Mouse (Mus musculus) heart, embryonic 14.5 days (tissue): Measurements from ENCODE around the gene Ets2. TPM values are rescaled to one million over a fixed set of nuclear protein-coding genes. Genes with fewer than 3 reads are reported as not detected.
"Not testable (repeated sequence)": the region's sequence is repeated elsewhere in the genome, so short reads cannot be mapped to it uniquely, and the experiment has no call there.

Experiments
- ATAC-seq: fragments of 200-750 bp; cut with Nextera tagmentation; 2 replicates; pipeline ENCODE4 v1.8.0; 2017; ENCODE audit warnings: low read depth, moderate TSS enrichment; ENCODE audit not compliant: insufficient number of reproducible peaks, insufficient read depth, low FRiP score
- H3K27ac ChIP-seq, 2 experiments: fragments of 200-500 bp in 1 of 2; fragments of 300-500 bp in 1 of 2; sonication (generic) in 1 of 2; replicated peaks in 1 of 2; 2 replicates each; pipeline ENCODE4 v1.5.1; 2012 to 2014; ENCODE audit warnings: low read depth in 2 of 2, low read length in 2 of 2, control low read depth in 1 of 2, mild to moderate bottlenecking in 1 of 2, mixed read lengths in 1 of 2; ENCODE audit not compliant: control insufficient read depth in 1 of 2, insufficient read depth in 1 of 2
- H3K27me3 ChIP-seq: fragments of 300-500 bp; sonication (generic); 2 replicates; pipeline ENCODE4 v1.6.1; 2014; ENCODE audit warnings: mild to moderate bottlenecking, low read length, control low read depth; ENCODE audit not compliant: control insufficient read depth, insufficient read depth
- H3K36me3 ChIP-seq: fragments of 300-500 bp; sonication (generic); 2 replicates; pipeline ENCODE4 v1.6.1; 2014; ENCODE audit warnings: mild to moderate bottlenecking, control low read depth, low read length, mixed read lengths; ENCODE audit not compliant: control insufficient read depth, insufficient read depth
- H3K4me1 ChIP-seq, 2 experiments: fragments of 200-500 bp in 1 of 2; fragments of 300-500 bp in 1 of 2; sonication (generic) in 1 of 2; 2 replicates each; pipeline ENCODE4 v1.6.1; 2012 to 2014; ENCODE audit warnings: low read length in 2 of 2, control low read depth in 1 of 2, mixed read lengths in 1 of 2; ENCODE audit not compliant: control insufficient read depth in 2 of 2, insufficient read depth in 2 of 2
- H3K4me2 ChIP-seq: fragments of 300-500 bp; sonication (generic); 2 replicates; pipeline ENCODE4 v1.6.1; 2014; ENCODE audit warnings: mild to moderate bottlenecking, low read length
- H3K4me3 ChIP-seq, 2 experiments: fragments of 200-500 bp in 1 of 2; fragments of 300-500 bp in 1 of 2; sonication (generic) in 1 of 2; 2 replicates each; pipeline ENCODE4 v1.5.1; 2012 to 2014; ENCODE audit warnings: low read length in 2 of 2, mild to moderate bottlenecking in 2 of 2, control low read depth in 1 of 2, low read depth in 1 of 2, moderate library complexity in 1 of 2; ENCODE audit not compliant: control insufficient read depth in 1 of 2, insufficient read depth in 1 of 2
- H3K9ac ChIP-seq: fragments of 300-500 bp; sonication (generic); 2 replicates; pipeline ENCODE4 v1.6.1; 2014; ENCODE audit warnings: mild to moderate bottlenecking, low read length
- H3K9me3 ChIP-seq: fragments of 300-500 bp; sonication (generic); 2 replicates; pipeline ENCODE4 v1.6.1; 2016; ENCODE audit warnings: low read length, control low read depth; ENCODE audit not compliant: control insufficient read depth
- WGBS: fragments of 180-500 bp; shearing (Covaris S2); extraction: QIAGEN DNeasy Blood & Tissue Kit; methylation state at CpG from one replicate; pipeline ENCODE4 v1.1.7; 2014; 5-methylcytosine and 5-hydroxymethylcytosine counted together
- polyA plus RNA-seq: library from polyadenylated mRNA; unstranded; fragments of >200 nt; fragmentation: Nextera tagmentation; extraction: Ambion mirVana; gene quantifications from 2 replicates; pipeline ENCODE4 v1.2.1, GENCODE M21; 2014

Gene Ets2
- polyA plus RNA-seq, 1 experiment from 2014 or later, result 46.1 TPM

- no peak for ATAC-seq
- peaks cover 7 to 22% of the 10 kb centered on the region in 2 experiments for H3K4me1 ChIP-seq
- WGBS, result 96% methylated on average over 6 of the region's 6 CpGs
Observed at GRCm38 (mm10) chr16:95710129-95710528, 8.3 kb downstream of the Ets2 start.

GRCm38 (mm10) chr16:95712121-95712520 lies 10.2 kb downstream of the Ets2 start:
- WGBS, result 84% methylated on average over 10 of the region's 10 CpGs
- H3K27me3 ChIP-seq, result no peaks in the 10 kb centered on the region
- no peak for ATAC-seq

More at GRCm38 (mm10) chr16:95710129-95710528, 8.3 kb downstream of the Ets2 start:
- no peak overlapping the region for H3K4me3 ChIP-seq
- H3K27me3 ChIP-seq, result no peaks in the 10 kb centered on the region
- no peaks in the 10 kb centered on the region for H3K9me3 ChIP-seq
- no peak overlapping the region for H3K4me2 ChIP-seq
- H3K9ac ChIP-seq, result no peak overlapping the region
- H3K27ac ChIP-seq, result no peak overlapping the region
- peaks cover 79% of the 10 kb centered on the region for H3K36me3 ChIP-seq

DNA sequence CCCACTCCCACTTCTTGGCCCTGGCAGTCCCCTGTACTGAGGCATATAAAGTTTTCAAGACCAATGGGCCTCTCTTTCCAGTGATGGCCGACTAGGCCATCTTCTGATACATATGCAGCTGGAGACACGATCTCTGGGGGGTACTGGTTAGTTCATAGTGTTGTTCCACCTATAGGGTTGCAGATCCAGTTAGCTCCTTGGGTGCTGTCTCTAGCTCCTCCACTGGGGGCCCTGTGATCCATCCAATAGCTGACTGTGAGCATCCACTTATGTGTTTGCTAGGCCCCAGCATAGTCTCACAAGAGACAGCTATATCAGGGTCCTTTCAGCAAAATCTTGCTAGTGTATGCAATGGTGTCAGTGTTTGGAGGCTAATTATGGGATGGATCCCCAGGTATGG lies 11.2 kb downstream of the Ets2 start:
- not testable (repeated sequence) for H3K4me2 ChIP-seq, H3K4me3 ChIP-seq, H3K9me3 ChIP-seq, H3K27ac ChIP-seq, H3K27me3 ChIP-seq, H3K9ac ChIP-seq, ATAC-seq
- WGBS, result 88% methylated on average over 2 of the region's 2 CpGs
- Histone ChIP-seq H3K4me1 (peaks cover 0 to 12% of the 10 kb centered on the region in 2 experiments; a peak in 1 of 4 replicates), H3K36me3 (peaks cover 93% of the 10 kb centered on the region)

More at GRCm38 (mm10) chr16:95712121-95712520, 10.2 kb downstream of the Ets2 start:
- peaks cover 0 to 16% of the 10 kb centered on the region in 2 experiments; a peak in 2 of 4 replicates for H3K4me1 ChIP-seq
- no peaks in the 10 kb centered on the region for H3K9me3 ChIP-seq
- peaks cover 90% of the 10 kb centered on the region for H3K36me3 ChIP-seq
- H3K4me3 ChIP-seq, result no peak overlapping the region
- H3K4me2 ChIP-seq, result no peak overlapping the region
- no peak overlapping the region for H3K27ac ChIP-seq
- H3K9ac ChIP-seq, result no peak overlapping the region

GRCm38 (mm10) chr16:95715026-95715425 lies 13.2 kb downstream of the Ets2 start:
- Histone ChIP-seq H3K4me1 (0 out of 4 replicates have a peak, but pooled peaks cover 0 to 5% of the 10 kb centered on the region in 2 experiments), H3K9ac (no peak overlapping the region), H3K4me3 (no peak overlapping the region), H3K27me3 (no peaks in the 10 kb centered on the region), H3K9me3 (no peaks in the 10 kb centered on the region), H3K36me3 (peaks cover 95% of the 10 kb centered on the region), H3K4me2 (no peak overlapping the region), H3K27ac (no peak overlapping the region)
- no peak for ATAC-seq
- WGBS, result 85% methylated on average over 11 of the region's 11 CpGs

DNA sequence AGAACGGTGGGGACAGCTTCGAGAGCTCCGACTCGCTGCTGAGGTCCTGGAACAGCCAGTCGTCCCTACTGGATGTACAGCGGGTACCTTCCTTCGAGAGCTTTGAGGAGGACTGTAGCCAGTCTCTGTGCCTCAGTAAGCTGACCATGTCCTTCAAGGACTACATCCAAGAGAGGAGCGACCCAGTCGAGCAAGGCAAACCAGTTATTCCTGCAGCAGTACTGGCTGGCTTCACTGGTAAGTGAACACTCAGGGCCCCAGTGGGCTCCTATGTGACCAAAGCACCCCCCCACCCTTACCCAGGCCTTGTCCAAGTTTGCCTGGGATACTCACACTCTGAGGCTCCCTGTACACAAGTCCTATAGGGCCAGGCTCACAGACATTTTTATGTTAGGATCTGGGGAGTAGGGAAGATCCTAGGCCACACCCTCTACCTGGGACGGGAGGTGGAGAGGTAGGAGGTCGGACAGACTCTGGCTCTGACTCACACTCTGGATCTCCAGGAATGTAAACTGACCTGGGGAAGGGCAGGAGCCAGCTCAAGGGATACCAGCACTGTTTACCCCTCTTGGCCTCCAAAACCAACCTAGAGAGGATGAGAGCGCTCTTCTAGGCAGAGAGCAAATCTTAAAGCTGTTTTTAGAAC lies 14.3 kb downstream of the Ets2 start:
- H3K4me1 ChIP-seq, result 0 out of 4 replicates have a peak, but pooled peaks cover 0 to 3% of the 10 kb centered on the region in 2 experiments
- H3K27ac ChIP-seq, result no peak overlapping the region
- H3K36me3 ChIP-seq, result peaks cover 95% of the 10 kb centered on the region
- H3K4me3 ChIP-seq, result no peak overlapping the region
- no peak; the same call in 1 of the 2 replicates for ATAC-seq
- no peak overlapping the region for H3K4me2 ChIP-seq
- H3K27me3 ChIP-seq, result no peaks in the 10 kb centered on the region
- no peak overlapping the region for H3K9ac ChIP-seq
- peaks cover under 1% of the 10 kb centered on the region; the same call in 1 of the 2 replicates for H3K9me3 ChIP-seq
- WGBS, result 86% methylated on average over 12 of the region's 12 CpGs

- Histone ChIP-seq H3K27me3 (no peaks in the 10 kb centered on the region), H3K27ac (no peak overlapping the region), H3K4me2 (no peak overlapping the region), H3K4me1 (no peaks in the 10 kb centered on the region), H3K36me3 (peaks cover 89% of the 10 kb centered on the region), H3K4me3 (no peak overlapping the region), H3K9ac (no peak overlapping the region), H3K9me3 (peaks cover 15% of the 10 kb centered on the region)
- 89% methylated on average over 6 of the region's 6 CpGs for WGBS
- ATAC-seq, result no peak
Observed at GRCm38 (mm10) chr16:95717631-95718030, 15.8 kb downstream of the Ets2 start.

DNA sequence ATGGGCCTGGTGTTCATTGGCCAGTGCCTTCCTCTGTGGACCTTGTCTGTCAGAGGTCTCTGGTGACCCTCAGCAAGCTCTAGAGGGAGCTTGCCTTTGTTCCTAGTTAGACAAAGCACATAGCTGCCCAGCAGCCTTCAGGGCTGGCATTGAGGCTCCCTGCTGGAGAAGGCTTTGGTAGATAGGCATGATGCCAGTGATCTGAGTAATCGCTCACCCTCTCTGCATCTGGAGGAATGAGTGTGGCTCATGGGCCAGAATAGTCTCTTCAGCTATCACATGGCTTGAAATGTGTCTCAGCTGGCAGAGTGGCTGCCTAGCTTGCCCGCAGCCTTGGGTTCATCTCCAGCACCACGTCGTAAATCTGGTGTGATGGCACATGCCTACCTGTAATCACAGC lies 16.2 kb downstream of the Ets2 start:
- 90% methylated on average over 4 of the region's 4 CpGs for WGBS
- H3K9me3 ChIP-seq, result peaks cover 16% of the 10 kb centered on the region
- no peaks in the 10 kb centered on the region for H3K27me3 ChIP-seq
- H3K4me3 ChIP-seq, result no peak overlapping the region
- H3K4me1 ChIP-seq, result no peaks in the 10 kb centered on the region
- no peak for ATAC-seq
- peaks cover 86% of the 10 kb centered on the region for H3K36me3 ChIP-seq
- no peak overlapping the region for H3K9ac ChIP-seq
- H3K27ac ChIP-seq, result no peak overlapping the region
- no peak overlapping the region for H3K4me2 ChIP-seq

DNA sequence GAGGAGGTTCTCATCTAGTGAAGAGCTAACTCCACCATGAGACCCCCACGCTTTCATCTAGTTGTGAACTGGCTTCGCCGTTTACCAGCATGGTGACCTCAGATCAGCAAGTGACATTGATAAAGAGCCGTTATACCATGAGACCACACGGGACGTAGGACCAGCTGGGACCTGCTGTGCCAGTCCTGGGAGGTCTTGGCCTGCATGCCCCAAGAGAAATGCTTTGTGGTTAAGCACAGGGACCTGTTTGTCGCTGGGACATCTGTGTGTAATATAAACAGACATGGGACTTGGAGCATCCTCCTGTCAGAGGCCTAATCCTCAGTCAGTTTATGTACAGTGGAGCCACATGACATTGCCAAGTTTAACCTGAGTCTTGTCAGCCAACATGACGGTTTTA lies 18.7 kb downstream of the Ets2 start:
- H3K4me3 ChIP-seq, result no peak overlapping the region
- 95% methylated on average over 8 of the region's 8 CpGs for WGBS
- H3K27ac ChIP-seq, result no peak overlapping the region
- H3K4me2 ChIP-seq, result no peak overlapping the region
- no peak for ATAC-seq
- peaks cover 16% of the 10 kb centered on the region for H3K9me3 ChIP-seq
- H3K27me3 ChIP-seq, result no peaks in the 10 kb centered on the region
- no peak overlapping the region for H3K9ac ChIP-seq
- no peaks in the 10 kb centered on the region for H3K4me1 ChIP-seq
- peaks cover 65% of the 10 kb centered on the region for H3K36me3 ChIP-seq
